Mouse (Mus musculus): ENCODE results near the gene Glp1r.

DNA sequence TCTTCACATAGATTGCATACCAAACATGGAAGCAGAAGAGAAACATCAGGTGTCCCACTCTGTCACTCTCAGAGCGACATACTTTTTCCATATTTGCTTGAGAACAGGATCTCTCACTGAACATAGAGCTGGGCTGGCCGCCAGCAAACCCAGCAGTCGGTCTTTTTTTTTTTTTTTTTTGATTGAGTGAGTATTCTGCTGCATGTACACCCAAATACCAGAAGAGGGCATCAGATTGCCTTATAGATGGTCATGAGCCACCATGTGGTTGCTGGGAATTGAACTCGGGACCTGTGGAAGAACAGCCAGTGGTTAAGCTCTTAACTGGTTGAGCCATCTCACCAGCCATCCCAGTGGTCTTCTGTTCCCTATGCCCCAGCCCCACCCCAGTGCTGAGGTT is 21.9 kb downstream of the Glp1r start:
- no peak for TF ChIP-seq CTCF (conservative IDR thresholded peaks at IDR 0.05; ENCODE audit: insufficient read depth, insufficient read length, low read depth, low read length)
- TF ChIP-seq POLR2A (IDR thresholded peaks at IDR 0.05; ENCODE audit: low read depth, low read length) = no peak

All from kidney, adult 2 months (tissue).